Mouse (Mus musculus): ENCODE data around the gene Htra2.

The Htra2 gene

DNA sequence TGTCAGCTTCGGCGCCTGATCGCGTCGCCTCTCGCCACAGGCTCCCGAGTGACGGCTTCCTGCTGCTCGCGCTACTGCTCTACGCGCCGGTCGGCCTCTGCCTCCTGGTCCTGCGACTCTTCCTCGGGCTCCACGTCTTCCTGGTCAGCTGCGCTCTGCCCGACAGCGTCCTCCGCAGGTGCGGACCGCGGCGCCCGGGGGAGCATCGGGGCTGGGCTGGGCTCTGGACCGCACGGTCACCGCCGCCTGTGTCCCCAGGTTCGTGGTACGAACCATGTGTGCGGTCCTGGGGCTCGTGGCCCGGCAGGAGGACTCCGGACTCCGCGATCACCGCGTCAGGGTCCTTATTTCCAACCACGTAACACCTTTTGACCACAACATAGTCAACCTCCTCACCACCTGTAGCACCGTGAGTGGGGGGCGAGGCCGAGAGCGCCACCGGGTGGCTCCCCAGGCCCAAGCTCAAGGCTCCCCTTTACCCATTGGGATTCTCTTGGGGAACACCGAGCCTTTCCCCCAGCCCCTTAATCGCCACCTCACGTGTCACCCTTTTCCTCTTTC lies at the start of gene Htra2:
TSS of gene Htra2 (minus strand) at position 403 of the 561 bp plus-strand sequence.
- in situ Hi-C loops (cut with MboI, MseI), result no loop called here

DNA sequence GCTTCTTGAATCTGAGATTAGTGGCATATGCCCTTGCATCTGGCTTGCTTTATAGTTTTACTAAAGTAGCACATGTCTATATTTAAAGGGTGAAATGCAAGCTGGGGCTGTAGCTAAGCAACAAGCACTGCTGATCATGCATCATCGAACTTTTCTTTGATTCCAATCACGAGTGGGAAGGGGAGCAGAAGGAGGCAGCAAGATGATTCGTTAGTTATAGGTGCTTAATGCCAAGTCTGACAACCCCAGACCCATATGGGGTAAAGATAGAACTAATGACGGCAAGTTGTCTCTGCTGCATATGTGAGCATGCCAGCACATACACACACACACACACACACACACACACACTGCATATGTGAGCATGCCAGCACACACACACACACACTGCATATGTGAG lies 49.1 kb upstream of the Htra2 start:
- in situ Hi-C loops (cut with MboI, MseI), result loop anchor here (5.0 kb wide), 1 partner anchor 182 kb away; no protein-coding TSS in a partner anchor

DNA sequence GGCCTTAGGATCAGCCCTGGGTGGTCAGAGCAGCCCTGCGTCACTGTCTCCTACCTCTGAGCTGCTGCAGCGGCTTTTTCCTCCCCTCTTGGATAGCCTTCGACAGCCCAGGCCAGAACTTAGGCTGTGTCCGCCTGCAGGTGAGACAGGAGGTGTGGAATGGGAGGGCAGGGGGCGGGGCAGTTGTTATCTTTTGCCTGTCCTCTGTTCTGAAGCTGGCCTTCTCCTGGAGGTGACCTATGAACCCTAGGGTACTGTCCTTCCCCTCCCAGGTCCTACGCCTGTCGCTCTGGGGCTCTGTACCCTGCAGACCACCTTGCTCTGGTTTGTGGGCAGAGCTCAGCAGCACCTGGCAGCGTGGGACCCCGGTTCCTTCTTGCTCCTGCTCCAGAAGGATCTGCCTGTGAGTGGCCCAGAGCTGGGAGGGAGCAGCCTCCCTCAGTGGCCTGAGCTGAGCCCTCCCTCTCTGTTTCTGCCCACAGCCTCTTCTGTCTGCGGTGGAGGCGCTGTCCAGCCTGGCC lies 48.1 kb upstream of the Htra2 start:
- in situ Hi-C loops (cut with MboI, MseI), result loop anchor here (5.0 kb wide), 1 partner anchor 181 kb away; no protein-coding TSS in a partner anchor

DNA sequence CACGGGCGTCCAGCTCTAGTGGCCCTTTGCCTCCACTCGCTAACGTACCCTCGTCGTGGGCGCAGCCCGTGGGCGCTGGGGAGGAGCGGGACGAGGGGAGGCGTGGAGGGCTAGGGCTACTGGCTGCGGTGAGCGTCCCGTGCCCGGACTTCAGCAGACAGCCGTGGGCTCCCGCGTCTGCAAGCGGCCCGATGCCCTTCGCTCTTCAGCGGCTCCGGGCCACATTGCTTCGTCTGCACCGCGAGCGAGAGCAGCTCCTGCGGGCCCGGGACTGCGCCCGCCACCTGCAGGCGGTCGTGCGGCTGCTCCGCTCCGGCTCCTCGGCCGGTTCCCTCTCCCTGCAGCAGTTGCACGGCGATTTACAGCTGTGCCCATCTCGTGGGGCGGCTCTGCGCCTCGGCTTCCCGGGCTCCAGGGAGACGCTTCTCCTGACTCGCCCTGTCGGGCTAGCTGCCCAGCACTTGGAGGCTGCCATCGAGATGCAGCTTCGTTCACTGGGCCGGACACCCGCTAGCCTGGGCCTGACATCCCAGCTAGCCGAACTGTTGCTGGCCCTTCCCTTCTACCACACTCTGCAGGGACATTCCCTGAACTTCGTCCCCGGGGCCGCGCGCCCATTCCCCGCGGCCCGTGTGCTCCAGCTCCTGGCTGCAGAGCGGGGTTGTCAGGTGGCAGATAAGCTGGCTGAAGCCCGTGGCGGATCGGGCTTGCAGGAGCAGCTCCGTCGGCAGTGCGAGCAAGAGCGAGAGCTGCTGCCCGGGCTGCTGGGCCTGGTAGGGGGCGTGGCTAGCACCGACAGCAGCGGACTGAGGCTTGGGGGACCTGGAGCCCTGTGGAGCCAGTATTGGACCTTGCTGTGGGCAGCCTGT lies 46.8 kb upstream of the Htra2 start:
- in situ Hi-C loops (cut with MboI, MseI), result loop anchor here (5.0 kb wide), 1 partner anchor 180 kb away; no protein-coding TSS in a partner anchor

DNA sequence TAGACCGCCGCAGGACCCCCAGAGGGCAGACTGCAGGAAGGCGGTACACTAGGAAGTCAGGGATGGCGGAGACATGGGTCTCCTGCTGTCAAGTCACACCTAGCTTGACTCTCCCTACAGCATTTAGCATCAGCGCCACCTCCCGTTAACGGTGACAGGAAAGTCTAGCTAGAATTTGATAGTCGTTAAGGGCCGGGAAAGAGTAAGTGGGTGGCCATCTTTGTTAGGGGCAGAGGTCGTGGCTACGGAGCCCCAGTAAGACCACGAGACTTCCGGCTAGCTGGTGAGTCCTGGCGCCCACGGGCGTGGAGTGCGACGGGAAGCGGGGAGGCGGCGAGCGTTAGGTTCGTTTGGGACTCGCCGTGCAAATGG lies 46.2 kb upstream of the Htra2 start, which contains the start of the genes Ccdc142 and Gm42688:
TSS of gene Ccdc142 (plus strand) at position 286 of the 372 bp plus-strand sequence.
TSS of gene Gm42688 (plus strand) at position 302 of the 372 bp plus-strand sequence.
- in situ Hi-C loops (cut with MboI, MseI), result loop anchor here (5.0 kb wide), 1 partner anchor 179 kb away; no protein-coding TSS in a partner anchor

DNA sequence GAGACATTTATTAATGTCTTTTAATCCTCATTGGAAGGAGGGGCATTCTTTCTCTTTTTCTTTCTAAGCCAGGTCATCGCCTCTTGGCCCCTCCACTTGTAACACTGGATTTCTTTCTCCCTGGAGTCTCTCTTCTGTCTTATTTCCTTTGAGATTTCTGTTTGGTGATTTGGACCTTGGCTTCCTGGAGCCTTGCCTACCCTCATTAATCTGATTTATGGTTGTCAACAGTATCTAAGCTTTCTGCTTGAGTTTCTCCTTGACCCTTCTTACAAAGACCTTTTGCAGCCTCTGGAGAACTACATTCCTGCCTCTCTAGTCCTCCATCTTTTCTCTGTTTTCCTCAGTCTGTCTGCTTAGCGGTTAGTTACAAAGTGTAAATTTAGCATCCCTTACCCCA lies 43.3 kb upstream of the Htra2 start:
- in situ Hi-C loops (cut with MboI, MseI), result no loop called here

DNA sequence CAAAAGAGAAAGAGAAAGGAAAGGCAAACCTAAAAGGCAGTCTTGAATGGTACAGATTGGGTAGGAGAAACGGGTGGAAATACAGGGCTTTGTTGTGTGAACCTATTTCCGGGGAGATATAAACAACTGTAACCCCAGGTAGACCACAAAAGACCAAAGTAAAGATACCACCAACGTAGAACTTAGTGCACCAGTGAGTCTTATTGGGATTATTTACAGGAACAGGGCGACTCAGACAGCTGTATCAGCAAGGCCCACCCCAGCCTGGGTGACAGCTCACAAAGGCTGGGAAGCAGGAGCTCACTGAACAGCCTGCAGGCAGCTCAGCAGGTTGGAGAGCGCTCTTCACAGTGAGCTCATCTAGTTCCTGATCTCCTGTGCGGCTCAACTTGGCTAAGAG lies 40.9 kb upstream of the Htra2 start:
- in situ Hi-C loops (cut with MboI, MseI), result no loop called here

DNA sequence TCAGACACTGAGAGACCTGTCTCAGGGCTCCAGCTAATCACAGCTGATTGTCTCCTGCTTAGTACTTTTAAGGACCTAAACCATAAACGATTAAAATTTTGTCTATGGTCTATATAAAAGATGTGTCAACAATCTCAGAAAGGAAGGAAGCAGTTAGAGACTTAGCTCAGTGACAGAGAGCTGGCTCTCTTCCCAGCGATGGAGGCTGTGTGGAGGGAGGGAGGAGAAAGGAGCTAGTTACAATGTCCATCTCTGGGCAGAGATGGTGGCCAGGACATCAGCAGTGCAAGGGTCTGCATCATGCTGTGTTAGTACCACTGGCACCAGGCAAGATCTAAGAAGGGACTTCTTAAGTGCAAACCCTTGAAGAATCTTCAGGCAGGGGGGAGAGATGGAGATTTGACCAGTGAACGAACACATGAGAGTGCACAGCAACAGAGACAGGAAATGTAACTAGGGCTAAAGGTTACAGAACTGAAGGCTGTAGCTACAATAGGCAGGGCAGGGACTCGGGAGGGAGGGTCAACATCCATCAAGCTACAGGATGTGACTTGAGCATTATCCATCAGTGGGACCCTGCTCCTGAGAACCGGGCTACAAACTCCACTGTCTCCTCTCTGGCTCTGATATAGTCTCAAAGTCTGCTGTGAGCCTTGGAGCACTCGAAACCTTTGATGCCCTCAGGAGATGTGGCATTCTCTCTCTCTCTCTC lies 37.5 kb upstream of the Htra2 start:
- in situ Hi-C loops (cut with MboI, MseI), result no loop called here

DNA sequence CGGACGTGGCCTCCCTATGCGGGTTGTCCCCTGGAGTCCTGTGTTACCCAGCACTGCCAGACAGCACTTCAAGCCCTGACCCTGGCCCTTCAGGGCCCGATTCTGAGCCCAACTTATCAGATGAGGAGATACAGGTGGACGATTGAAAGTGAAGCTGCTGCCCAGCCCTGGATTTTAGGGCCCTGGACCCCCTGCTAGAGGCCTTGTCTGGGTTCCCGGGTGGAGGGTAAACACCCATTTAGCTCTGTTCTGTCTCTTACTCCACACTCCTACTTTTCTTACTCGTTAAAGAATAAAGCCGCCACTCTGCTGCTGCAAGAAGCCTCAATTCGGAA lies 32.8 kb upstream of the Htra2 start:
- in situ Hi-C loops (cut with MboI, MseI), result no loop called here

DNA sequence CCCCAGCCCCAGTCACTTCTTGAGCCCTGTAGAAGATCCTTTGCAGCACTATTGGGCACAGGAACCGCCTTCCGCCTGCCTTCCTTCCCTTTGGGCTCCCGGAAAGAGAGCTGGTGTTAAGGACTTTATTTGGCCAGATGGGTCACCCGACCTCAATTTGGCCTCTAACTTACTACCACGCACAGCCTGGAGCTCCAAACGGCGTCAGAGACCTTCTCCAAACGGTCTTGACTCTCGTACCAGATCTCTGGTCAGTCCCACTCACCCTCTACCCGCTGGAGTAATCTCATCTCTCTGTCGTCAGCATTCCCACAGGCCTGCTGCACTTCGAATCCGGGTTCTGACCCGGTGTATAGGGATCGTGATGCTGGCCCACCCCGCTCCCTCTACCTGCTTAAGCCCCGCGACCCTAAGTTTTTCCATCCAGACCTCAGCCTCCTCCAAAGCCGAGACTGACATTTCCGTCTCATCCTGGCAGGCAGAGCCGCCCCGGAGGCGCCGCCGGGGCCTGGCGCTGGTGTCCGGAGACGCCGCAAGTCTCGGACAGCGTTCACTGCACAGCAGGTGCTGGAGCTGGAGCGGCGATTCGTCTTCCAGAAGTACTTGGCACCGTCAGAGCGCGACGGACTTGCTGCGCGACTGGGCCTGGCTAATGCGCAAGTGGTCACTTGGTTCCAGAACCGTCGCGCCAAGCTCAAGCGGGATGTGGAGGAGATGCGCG lies 32.3 kb upstream of the Htra2 start:
- in situ Hi-C loops (cut with MboI, MseI), result no loop called here

DNA sequence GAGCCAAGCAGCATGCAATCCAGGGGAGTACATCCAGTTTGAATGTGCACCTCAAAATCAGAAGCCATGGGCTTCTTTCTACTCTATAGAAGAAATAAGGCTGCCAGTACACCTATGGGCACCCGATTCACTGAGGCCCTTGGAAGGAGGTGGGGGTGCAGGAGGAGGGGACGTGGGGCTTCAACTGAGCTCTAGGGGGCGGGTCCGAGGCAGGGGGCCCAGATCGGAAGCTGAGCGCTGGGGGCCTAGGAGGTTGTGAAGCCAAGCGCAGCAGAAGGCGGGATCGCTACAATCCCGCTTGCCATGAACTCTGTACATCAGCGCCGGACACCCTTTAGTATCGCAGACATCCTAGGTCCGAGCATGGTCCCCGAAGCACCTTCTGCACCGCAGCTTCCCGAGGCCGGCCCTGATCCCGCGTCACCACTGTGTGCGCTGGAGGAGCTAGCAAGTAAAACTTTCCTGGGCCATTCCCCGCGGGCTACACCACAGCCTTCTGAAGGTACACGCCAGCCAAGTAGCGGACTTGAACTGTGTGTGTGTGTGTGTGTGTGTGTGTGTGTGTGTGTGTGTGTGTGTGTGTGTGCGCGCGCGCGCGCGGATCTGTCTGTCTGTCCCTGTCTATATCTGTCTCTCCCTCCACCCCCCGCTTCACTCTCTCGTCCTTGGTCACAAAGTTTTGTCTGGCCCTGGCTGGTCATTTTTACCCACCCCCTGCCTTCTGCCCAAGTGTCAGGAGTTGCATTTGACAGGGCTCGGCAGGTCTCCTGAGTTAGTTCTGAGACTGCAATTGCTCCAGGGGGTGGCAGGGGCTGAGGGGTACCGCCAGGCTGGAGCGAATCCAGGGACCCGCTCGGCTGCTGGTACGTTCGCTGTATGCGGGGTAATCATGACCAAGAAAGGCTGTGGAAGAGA lies 31.3 kb upstream of the Htra2 start, which contains the start of gene Lbx2:
TSS of gene Lbx2 (plus strand) at position 247 of the 915 bp plus-strand sequence.
- in situ Hi-C loops (cut with MboI, MseI), result no loop called here

DNA sequence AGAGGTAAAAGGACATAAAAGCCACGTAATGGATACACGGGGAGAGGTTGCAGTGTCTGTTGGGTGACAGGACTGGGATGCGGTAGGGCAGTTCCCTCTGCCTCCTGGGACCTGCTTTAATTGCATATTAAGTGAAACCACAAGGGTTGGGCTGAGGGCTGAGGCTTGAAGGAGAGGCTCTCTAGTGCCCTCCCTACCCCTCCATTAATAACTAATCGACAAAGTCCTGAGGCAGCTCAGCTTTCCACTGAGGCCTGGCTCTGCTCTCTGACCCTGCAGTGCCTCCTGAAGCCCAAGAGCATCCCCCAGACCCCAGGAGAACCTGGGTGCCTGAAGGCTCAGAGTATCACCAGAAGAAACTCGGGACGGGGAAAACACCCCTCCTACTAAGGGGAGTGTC lies 29.4 kb upstream of the Htra2 start:
- in situ Hi-C loops (cut with MboI, MseI), result no loop called here

DNA sequence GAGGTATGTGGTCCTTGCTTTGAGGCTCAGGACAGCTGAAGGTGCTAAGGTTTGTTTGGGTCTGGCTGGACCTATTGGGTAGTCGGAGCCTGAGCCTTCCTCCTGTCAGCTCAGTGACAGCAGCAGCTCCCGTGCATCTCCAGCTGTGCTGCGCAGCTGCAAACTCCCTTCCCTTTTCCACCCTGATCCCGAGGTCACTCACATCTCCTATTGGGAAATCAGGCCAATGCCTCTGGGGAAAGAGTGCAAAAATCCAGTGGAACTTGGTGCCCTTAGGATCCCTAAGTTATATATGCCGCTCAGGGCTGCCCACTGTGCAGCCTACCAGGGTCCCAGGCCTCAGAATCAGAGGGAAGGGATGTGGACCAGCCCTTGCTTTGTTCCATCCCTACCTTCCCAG lies 28.4 kb upstream of the Htra2 start:
- in situ Hi-C loops (cut with MboI, MseI), result no loop called here

DNA sequence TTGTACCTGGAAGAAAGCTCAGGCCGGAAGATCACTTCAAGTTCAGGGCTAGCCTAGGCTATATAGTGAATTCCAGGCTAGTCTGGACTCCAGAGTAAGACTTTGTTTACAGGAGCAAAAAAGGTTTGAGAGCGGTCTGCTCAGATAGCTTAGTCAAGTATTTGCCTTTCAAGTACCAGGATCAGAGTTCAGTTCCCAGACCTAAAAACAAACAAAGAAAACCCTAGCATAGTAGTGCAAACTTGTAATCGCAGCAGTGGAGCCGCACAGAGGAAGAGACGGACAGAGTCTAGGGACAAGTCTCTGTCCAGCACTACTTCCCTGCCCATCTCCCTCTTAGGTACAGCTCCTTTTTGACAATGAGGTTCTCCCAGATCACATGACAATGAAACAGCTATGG lies 25.1 kb upstream of the Htra2 start:
- in situ Hi-C loops (cut with MboI, MseI), result no loop called here

DNA sequence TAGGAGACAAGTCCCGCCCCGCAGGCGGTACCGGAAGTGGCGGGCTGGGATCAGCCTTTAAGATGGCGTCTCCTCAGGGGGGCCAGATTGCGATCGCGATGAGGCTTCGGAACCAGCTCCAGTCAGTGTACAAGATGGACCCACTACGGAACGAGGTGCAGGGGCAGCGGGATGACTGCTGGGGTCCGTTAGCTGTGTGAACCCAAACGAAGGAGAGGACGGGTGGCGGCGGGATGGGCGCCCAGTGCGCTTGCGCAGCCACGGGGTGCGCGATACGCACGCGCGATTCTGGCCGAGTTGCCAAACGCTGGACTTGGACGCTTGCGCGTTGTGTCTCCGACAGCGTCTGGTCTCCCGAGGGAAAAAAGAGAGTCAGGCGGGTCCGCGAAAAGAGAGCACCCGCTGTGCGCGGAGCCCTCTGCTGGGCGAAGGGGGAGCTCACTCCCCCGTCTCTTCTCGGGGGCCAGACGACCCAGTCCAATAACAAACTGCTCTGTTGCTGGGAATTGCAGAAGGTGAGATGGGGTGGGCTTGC lies 23.3 kb upstream of the Htra2 start:
- in situ Hi-C loops (cut with MboI, MseI), result no loop called here

DNA sequence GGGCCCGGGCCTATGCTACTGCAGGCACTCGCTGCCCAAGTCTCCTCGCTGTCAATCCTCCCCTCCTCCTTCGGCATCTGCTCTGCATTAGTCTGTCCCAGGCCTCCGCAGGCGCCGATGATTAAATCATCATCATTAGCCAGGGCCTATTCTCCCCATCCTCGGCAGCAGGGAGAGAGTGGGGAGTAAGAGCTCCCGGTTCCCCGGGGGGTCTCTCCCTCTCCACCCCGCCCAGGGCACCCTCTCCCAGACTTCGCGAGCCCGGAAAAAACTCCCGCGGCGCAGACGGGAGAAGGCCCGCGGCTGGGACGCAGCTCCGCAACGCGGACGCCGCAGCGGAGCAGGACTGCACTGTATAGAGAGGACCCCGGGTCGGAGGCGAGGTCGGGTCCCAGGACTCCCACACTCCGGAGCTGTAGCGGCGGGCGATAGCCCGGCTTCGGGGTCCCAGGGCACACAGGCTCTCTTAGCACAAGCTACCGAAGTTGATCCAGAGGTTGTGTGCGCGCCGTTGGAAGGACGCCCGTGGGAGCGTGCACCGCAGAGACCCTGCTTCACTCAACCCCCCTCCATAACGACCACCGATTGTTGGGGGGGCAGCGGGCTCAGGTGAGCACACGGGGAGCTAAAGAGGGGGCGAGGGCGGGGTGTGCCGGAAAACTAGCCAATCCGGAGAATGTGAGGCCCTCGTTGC lies 22.7 kb upstream of the Htra2 start, which contains the start of gene Pcgf1:
TSS of gene Pcgf1 (plus strand) at position 240 of the 694 bp plus-strand sequence.
- in situ Hi-C loops (cut with MboI, MseI), result no loop called here

DNA sequence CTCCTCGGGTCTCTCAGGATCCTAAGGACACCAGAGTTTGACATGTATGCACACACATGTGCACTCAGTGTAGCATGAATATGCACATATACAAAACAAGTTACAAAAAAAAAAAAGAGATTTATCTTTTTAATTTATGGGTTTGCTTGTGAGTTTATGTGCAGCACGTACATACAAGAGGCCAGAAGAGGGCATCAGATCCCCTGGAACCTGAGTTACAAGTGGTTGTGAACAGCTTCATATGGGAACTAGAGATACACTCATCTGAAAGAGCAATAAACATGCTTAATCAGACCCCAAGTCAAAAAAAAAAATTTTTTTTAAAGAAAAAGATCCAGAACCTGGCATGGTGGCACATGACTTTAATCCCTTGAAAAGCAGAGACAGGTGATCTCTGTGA lies 19.9 kb upstream of the Htra2 start:
- in situ Hi-C loops (cut with MboI, MseI), result no loop called here

DNA sequence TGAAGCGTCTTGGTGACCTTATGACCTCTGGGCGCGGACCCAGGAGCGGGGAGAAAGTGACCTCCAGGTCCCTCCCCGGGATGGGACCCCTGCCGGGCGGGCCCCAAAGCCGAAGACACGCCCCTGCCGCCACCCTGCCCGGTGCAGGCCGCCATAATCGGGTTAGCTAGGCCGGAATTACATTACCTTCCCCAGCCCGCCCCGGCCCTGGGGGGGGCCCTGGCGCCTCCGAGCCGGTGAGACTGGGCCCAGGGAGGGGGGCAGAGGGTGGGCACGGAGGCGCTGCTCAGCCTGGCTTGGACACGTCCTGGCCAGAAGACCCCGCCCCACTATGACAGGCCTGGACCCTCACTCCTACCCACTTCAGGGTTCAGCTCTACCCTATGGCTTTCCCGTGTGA lies 16.1 kb upstream of the Htra2 start:
- in situ Hi-C loops (cut with MboI, MseI), result no loop called here

All from T-helper 1 cell (primary cell).